Mouse (Mus musculus) intestine, embryonic 15.5 days (tissue): ENCODE results near the gene AC161166.1. TPM values are rescaled to one million over a fixed set of nuclear protein-coding genes. Genes with fewer than 3 reads are reported as not detected.

Source experiments
- ATAC-seq: fragments of 200-750 bp; cut with Nextera tagmentation; 2 replicates; pipeline ENCODE4 v1.8.0; 2017; ENCODE audit warnings: moderate TSS enrichment, moderate library complexity
- H3K27ac ChIP-seq: fragments of 300-500 bp; sonication (generic); 2 replicates; pipeline ENCODE4 v1.5.1; 2015; ENCODE audit warnings: mild to moderate bottlenecking, inconsistent platforms
- H3K27me3 ChIP-seq: fragments of 300-500 bp; sonication (generic); replicated peaks from 2 replicates; pipeline ENCODE4 v1.6.1; 2015; ENCODE audit warnings: inconsistent platforms
- H3K36me3 ChIP-seq: fragments of 300-500 bp; sonication (generic); 2 replicates; pipeline ENCODE4 v1.6.1; 2015; ENCODE audit warnings: inconsistent platforms
- H3K4me1 ChIP-seq: fragments of 300-500 bp; sonication (generic); replicated peaks from 2 replicates; pipeline ENCODE4 v1.6.1; 2015; ENCODE audit warnings: inconsistent platforms
- H3K4me2 ChIP-seq: fragments of 300-500 bp; sonication (generic); replicated peaks from 2 replicates; pipeline ENCODE4 v1.6.1; 2015; ENCODE audit warnings: mild to moderate bottlenecking, inconsistent platforms
- H3K4me3 ChIP-seq: fragments of 300-500 bp; sonication (generic); replicated peaks from 2 replicates; pipeline ENCODE4 v1.5.1; 2015; ENCODE audit warnings: inconsistent platforms
- H3K9ac ChIP-seq: fragments of 300-500 bp; sonication (generic); 2 replicates; pipeline ENCODE4 v1.6.1; 2015; ENCODE audit warnings: inconsistent platforms
- H3K9me3 ChIP-seq: fragments of 300-500 bp; sonication (generic); 2 replicates; pipeline ENCODE4 v1.6.1; 2016; ENCODE audit warnings: inconsistent platforms
- WGBS: fragments of 180-500 bp; shearing (Covaris S2); methylation state at CpG from one replicate; pipeline ENCODE4 v1.1.7; 2015; 5-methylcytosine and 5-hydroxymethylcytosine counted together
- polyA plus RNA-seq: library from polyadenylated mRNA; unstranded; fragments of >200 nt; fragmentation: Nextera tagmentation; extraction: Ambion mirVana; gene quantifications from 2 replicates; pipeline ENCODE4 v1.2.1, GENCODE M21; 2015

Gene AC161166.1
- polyA plus RNA-seq, 1 experiment from 2014 or later = 0.24 TPM

DNA sequence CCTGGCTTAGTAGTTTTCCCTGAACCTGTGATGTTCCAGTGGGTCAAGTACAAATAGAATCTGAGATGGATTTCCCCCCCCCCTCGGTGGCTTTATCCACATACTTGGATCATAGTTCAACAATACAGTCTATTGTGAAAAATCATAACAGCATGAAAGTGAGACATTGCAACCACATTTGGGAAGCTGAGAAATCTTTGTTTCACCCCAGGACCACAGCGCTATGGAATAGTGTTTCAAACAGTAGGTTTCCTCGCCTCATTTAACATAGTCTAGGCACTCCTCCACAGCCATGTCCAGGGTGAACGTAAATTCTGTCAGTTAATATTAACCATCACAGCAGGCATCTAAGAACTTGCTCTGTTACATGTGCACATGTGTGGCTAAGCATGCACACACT lies 24.8 kb upstream of the AC161166.1 start:
- no peak overlapping the region for H3K4me2 ChIP-seq
- no peak for ATAC-seq
- no peaks in the 10 kb centered on the region for H3K9me3 ChIP-seq
- no peak overlapping the region for H3K4me3 ChIP-seq
- WGBS = 79% methylated on average over 4 of the region's 4 CpGs
- peaks cover 21% of the 10 kb centered on the region for H3K36me3 ChIP-seq
- H3K4me1 ChIP-seq = 0 out of 2 replicates have a peak, but pooled peaks cover 4% of the 10 kb centered on the region
- no peak overlapping the region for H3K27ac ChIP-seq
- H3K27me3 ChIP-seq = no peaks in the 10 kb centered on the region
- H3K9ac ChIP-seq = no peak overlapping the region

GRCm38 (mm10) chr7:24534301-24534700 lies 22.0 kb upstream of the AC161166.1 start:
- peaks cover 21% of the 10 kb centered on the region for H3K36me3 ChIP-seq
- no peak overlapping the region for H3K4me2 ChIP-seq
- 58% methylated on average over 19 of the region's 19 CpGs for WGBS
- H3K9me3 ChIP-seq = no peaks in the 10 kb centered on the region
- no peak overlapping the region for H3K4me3 ChIP-seq
- no peak overlapping the region for H3K9ac ChIP-seq
- no peak for ATAC-seq
- H3K27me3 ChIP-seq = no peaks in the 10 kb centered on the region
- H3K27ac ChIP-seq = no peak overlapping the region
- peaks cover 11% of the 10 kb centered on the region; the same call in 1 of the 2 replicates for H3K4me1 ChIP-seq

DNA sequence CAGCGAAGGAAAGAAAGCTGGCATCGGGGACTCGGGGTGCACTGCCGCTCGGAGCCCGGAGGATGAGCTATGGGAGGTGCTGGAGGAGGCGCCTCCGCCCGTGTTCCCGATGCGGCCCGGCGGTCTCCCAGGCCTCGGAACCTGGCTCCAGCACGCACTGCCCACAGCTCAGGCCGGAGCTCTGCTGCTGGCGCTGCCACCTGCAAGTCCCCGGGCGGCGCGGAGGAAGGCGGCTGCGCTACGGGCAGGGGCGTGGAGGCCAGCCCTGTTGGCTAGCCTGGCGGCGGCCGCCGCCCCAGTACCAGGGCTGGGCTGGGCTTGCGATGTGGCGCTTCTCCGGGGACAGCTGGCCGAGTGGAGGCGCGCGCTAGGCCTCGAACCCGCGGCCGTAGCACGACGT lies 21.6 kb upstream of the AC161166.1 start:
- Histone ChIP-seq H3K4me2 (no peak overlapping the region), H3K9me3 (no peaks in the 10 kb centered on the region)

DNA sequence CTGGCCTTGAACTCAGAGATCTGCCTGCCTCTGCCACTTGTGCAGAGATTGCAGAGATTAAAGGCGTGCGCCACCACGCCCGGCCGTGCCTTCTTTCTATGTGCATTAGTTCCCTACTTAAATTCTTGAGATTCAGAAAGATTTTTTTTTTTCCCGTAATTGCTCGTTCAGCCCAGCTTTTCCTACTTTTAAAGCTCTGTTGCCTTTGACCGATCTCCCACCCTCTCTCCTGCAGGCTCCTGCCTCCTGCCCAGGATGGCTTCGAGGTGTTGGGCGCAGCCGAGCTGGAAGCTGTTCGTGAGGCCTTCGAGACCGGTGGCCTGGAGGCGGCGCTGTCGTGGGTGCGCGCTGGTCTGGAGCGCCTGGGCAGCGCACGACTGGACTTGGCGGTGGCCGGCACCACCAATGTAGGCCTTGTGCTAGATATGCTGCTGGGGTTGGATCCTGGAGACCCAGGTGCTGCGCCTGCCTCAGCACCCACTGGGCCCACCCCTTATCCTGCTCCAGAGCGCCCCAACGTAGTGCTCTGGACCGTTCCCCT lies 20.8 kb upstream of the AC161166.1 start:
- no peak overlapping the region for H3K9ac ChIP-seq
- no peak for ATAC-seq
- H3K27ac ChIP-seq = no peak overlapping the region
- H3K4me2 ChIP-seq = no peak overlapping the region
- peaks cover 21% of the 10 kb centered on the region for H3K36me3 ChIP-seq
- H3K4me1 ChIP-seq = peaks cover 11% of the 10 kb centered on the region; the same call in 1 of the 2 replicates
- H3K4me3 ChIP-seq = no peak overlapping the region
- no peaks in the 10 kb centered on the region for H3K9me3 ChIP-seq
- H3K27me3 ChIP-seq = no peaks in the 10 kb centered on the region
- 83% methylated on average over 28 of the region's 28 CpGs for WGBS

More for the DNA sequence above, 21.6 kb upstream of the AC161166.1 start:
- peaks cover 11% of the 10 kb centered on the region; the same call in 1 of the 2 replicates for H3K4me1 ChIP-seq
- H3K9ac ChIP-seq = no peak overlapping the region
- ATAC-seq = no peak
- H3K27me3 ChIP-seq = no peaks in the 10 kb centered on the region
- 55% methylated on average over 39 of the region's 42 CpGs for WGBS
- H3K4me3 ChIP-seq = no peak overlapping the region
- H3K27ac ChIP-seq = no peak overlapping the region
- peaks cover 21% of the 10 kb centered on the region for H3K36me3 ChIP-seq

DNA sequence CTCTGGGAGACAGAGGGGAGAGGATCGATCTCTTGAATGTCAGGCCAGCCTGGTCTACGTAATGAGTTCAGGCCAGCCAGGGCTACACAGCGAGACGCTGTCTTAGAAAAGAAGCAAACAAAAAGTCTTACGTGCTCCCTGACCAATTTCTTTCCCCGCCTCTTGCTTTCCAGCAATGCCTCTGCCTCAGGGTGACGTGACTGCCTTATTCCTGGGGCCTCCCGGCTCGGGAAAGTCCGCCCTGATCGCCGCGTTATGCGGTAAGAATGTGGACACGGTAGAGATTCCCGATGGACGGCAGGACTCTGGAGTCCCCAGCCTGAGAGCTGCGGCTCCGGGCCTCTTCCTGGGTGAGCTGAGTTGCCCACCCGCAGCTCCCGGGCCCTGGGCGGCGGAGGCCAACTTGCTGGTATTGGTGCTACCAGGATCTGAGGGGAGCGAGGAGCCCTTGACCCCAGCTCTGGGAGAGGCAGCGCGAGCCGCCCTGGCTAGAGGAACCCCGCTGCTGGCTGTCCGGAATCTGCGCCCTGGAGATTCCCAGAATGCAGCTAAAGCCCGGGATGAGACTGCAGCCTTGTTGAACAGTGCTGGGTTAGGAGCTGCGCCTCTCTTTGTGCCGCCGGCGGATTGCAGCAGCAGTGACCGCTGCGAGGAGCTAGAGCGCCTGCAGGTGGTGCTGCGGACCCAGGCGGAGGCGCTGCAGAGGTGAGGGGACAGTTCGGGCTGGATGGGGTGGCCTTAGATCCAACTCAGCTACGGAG lies 19.1 kb upstream of the AC161166.1 start:
- WGBS = under 1% methylated on average over 43 of the region's 43 CpGs

GRCm38 (mm10) chr7:24530062-24530931 lies 18.0 kb upstream of the AC161166.1 start, which contains the start of gene Irgq:
Irgq (plus strand) TSS chr7:24530689.
- WGBS = under 1% methylated on average over 44 of the region's 44 CpGs
- H3K9me3 ChIP-seq = no peaks in the 10 kb centered on the region
- peak; percentile 95 for ATAC-seq

More for the DNA sequence above, 19.1 kb upstream of the AC161166.1 start:
- H3K9ac ChIP-seq = peak overlapping the region; percentile 85
- H3K4me2 ChIP-seq = peak overlapping the region; percentile 96
- H3K27ac ChIP-seq = peak overlapping the region; percentile 86
- no peaks in the 10 kb centered on the region for H3K9me3 ChIP-seq
- no peaks in the 10 kb centered on the region for H3K27me3 ChIP-seq
- peaks cover 11% of the 10 kb centered on the region; the same call in 1 of the 2 replicates for H3K4me1 ChIP-seq
- H3K36me3 ChIP-seq = peaks cover 20% of the 10 kb centered on the region
- peak overlapping the region; percentile 63 for H3K4me3 ChIP-seq
- ATAC-seq = peak; percentile 65

DNA sequence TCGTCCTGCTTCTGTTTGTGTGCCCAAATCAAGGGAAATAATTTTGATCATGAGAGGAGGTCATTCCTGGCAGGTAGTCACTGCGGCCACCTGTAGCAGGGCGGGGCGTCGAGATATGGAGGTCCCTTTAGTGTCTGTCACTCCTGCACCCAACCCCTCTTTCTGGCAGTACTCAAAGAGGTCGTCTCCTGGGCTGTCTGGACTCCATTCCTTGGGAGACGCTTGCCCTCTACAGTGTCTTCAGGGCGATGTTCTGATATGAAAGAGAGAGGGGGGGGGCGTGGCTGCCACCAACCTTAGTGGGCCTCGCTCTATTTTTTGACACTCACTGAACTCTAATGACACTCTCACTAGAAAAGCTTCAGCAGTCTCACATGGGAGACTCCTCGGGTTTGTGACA lies 17.3 kb upstream of the AC161166.1 start:
- H3K9ac ChIP-seq = peak overlapping the region; percentile 68
- WGBS = 48% methylated on average over 11 of the region's 11 CpGs
- no peaks in the 10 kb centered on the region for H3K9me3 ChIP-seq
- H3K27ac ChIP-seq = peak overlapping the region; percentile 86
- 0 out of 2 replicates have a peak, but pooled peaks have one; percentile 0 for ATAC-seq
- peak overlapping the region; percentile 63 for H3K4me3 ChIP-seq
- peaks cover 11% of the 10 kb centered on the region; the same call in 1 of the 2 replicates for H3K4me1 ChIP-seq
- peaks cover 13% of the 10 kb centered on the region for H3K36me3 ChIP-seq
- no peaks in the 10 kb centered on the region for H3K27me3 ChIP-seq
- H3K4me2 ChIP-seq = peak overlapping the region; percentile 80

More at GRCm38 (mm10) chr7:24530062-24530931, 18.0 kb upstream of the AC161166.1 start, which contains the start of gene Irgq:
- peaks cover 11% of the 10 kb centered on the region; the same call in 1 of the 2 replicates for H3K4me1 ChIP-seq
- peak within 1 kb of the TSS; percentile 96 for H3K4me2 ChIP-seq
- peak within 1 kb of the TSS; percentile 63 for H3K4me3 ChIP-seq
- H3K36me3 ChIP-seq = peaks cover 13% of the 10 kb centered on the region
- peak within 1 kb of the TSS; percentile 85 for H3K9ac ChIP-seq
- peak within 1 kb of the TSS; percentile 86 for H3K27ac ChIP-seq
- H3K27me3 ChIP-seq = no peaks in the 10 kb centered on the region

- H3K4me1 ChIP-seq = peaks cover 11% of the 10 kb centered on the region; the same call in 1 of the 2 replicates
- no peak overlapping the region for H3K9ac ChIP-seq
- H3K9me3 ChIP-seq = no peaks in the 10 kb centered on the region
- no peak overlapping the region for H3K4me3 ChIP-seq
- 92% methylated on average over 11 of the region's 11 CpGs for WGBS
- H3K27me3 ChIP-seq = no peaks in the 10 kb centered on the region
- ATAC-seq = no peak
- no peak overlapping the region for H3K4me2 ChIP-seq
- H3K27ac ChIP-seq = no peak overlapping the region
- H3K36me3 ChIP-seq = peaks cover 8% of the 10 kb centered on the region
Observed at GRCm38 (mm10) chr7:24528861-24529260, 16.6 kb upstream of the AC161166.1 start.

- Histone ChIP-seq H3K4me1 (peaks cover 4% of the 10 kb centered on the region; the same call in 1 of the 2 replicates), H3K4me3 (no peak overlapping the region), H3K4me2 (no peak overlapping the region), H3K27ac (no peak overlapping the region), H3K9me3 (no peaks in the 10 kb centered on the region), H3K36me3 (no peaks in the 10 kb centered on the region), H3K27me3 (no peaks in the 10 kb centered on the region), H3K9ac (no peak overlapping the region)
- whole genome bisulfite sequencing = 87% methylated on average over 12 of the region's 12 CpGs
- no peak for ATAC-seq
Observed at GRCm38 (mm10) chr7:24525686-24526420, 13.6 kb upstream of the AC161166.1 start.

GRCm38 (mm10) chr7:24524978-24525377 lies 12.7 kb upstream of the AC161166.1 start:
- H3K27ac ChIP-seq = no peak overlapping the region
- no peaks in the 10 kb centered on the region for H3K9me3 ChIP-seq
- no peak overlapping the region for H3K4me3 ChIP-seq
- no peak overlapping the region for H3K9ac ChIP-seq
- peaks cover 4% of the 10 kb centered on the region; the same call in 1 of the 2 replicates for H3K4me1 ChIP-seq
- H3K36me3 ChIP-seq = no peaks in the 10 kb centered on the region
- WGBS = 79% methylated on average over 6 of the region's 6 CpGs
- ATAC-seq = no peak
- no peaks in the 10 kb centered on the region for H3K27me3 ChIP-seq
- H3K4me2 ChIP-seq = no peak overlapping the region

- H3K36me3 ChIP-seq = no peaks in the 10 kb centered on the region
- H3K27ac ChIP-seq = no peak overlapping the region
- H3K4me2 ChIP-seq = no peak overlapping the region
- no peak overlapping the region for H3K4me3 ChIP-seq
- no peak overlapping the region for H3K9ac ChIP-seq
- no peaks in the 10 kb centered on the region for H3K4me1 ChIP-seq
- H3K9me3 ChIP-seq = no peaks in the 10 kb centered on the region
- 87% methylated on average over 6 of the region's 6 CpGs for WGBS
- no peak for ATAC-seq
- H3K27me3 ChIP-seq = no peaks in the 10 kb centered on the region
Observed at GRCm38 (mm10) chr7:24523723-24524122, 11.5 kb upstream of the AC161166.1 start.
